Mouse (Mus musculus) heart, postnatal 0 days (tissue): ENCODE measurements around the gene Pdgfc. TPM values are rescaled to one million over a fixed set of nuclear protein-coding genes. Genes with fewer than 3 reads are reported as not detected.

Source experiments
- ATAC-seq: fragments of 200-750 bp; cut with Nextera tagmentation; 2 replicates; pipeline ENCODE4 v1.8.0; 2017; ENCODE audit warnings: low read depth, moderate number of reproducible peaks, moderate library complexity; ENCODE audit not compliant: insufficient read depth
- DNase-seq: peaks from one replicate; pipeline ENCODE4 v3.0.0-alpha.2; 2016; ENCODE audit warnings: low spot score
- H3K27ac ChIP-seq: fragments of 300-500 bp; sonication (generic); 2 replicates; pipeline ENCODE4 v1.5.1; 2014; ENCODE audit warnings: low read depth, mild to moderate bottlenecking
- H3K27me3 ChIP-seq: fragments of 300-500 bp; sonication (generic); 2 replicates; pipeline ENCODE4 v1.6.1; 2014; ENCODE audit warnings: low read length, mixed read lengths; ENCODE audit not compliant: control insufficient read depth, insufficient read depth
- H3K36me3 ChIP-seq: fragments of 300-500 bp; sonication (generic); replicated peaks from 2 replicates; pipeline ENCODE4 v1.6.1; 2014; ENCODE audit warnings: low read length, mixed read lengths; ENCODE audit not compliant: control insufficient read depth, insufficient read depth
- H3K4me1 ChIP-seq: fragments of 300-500 bp; sonication (generic); 2 replicates; pipeline ENCODE4 v1.6.1; 2014; ENCODE audit warnings: antibody characterized with exemption; ENCODE audit not compliant: control insufficient read depth, insufficient read depth
- H3K4me2 ChIP-seq: fragments of 300-500 bp; sonication (generic); 2 replicates; pipeline ENCODE4 v1.6.1; 2014; ENCODE audit warnings: low read depth, mild to moderate bottlenecking, low read length, moderate library complexity
- H3K4me3 ChIP-seq: fragments of 300-500 bp; sonication (generic); 2 replicates; pipeline ENCODE4 v1.5.1; 2014; ENCODE audit warnings: low read depth, low read length
- H3K9ac ChIP-seq: fragments of 300-500 bp; sonication (generic); replicated peaks from 2 replicates; pipeline ENCODE4 v1.6.1; 2014; ENCODE audit warnings: low read depth, low read length, mixed read lengths
- H3K9me3 ChIP-seq: fragments of 300-500 bp; sonication (generic); replicated peaks from 2 replicates; pipeline ENCODE4 v1.6.1; 2016; ENCODE audit warnings: low read length; ENCODE audit not compliant: control insufficient read depth
- CTCF ChIP-seq: IDR thresholded peaks from 2 replicates; pipeline ENCODE4 v1.5.1; 2016; ENCODE audit warnings: antibody characterized with exemption, control low read depth, low read depth
- EP300 ChIP-seq: IDR thresholded peaks from 2 replicates; pipeline ENCODE4 v1.6.1; 2016; ENCODE audit warnings: antibody characterized with exemption, low read depth
- WGBS: fragments of 180-500 bp; shearing (Covaris S2); extraction: QIAGEN DNeasy Blood & Tissue Kit; methylation state at CpG from one replicate; pipeline ENCODE4 v1.1.7; 2014; 5-methylcytosine and 5-hydroxymethylcytosine counted together
- polyA plus RNA-seq: library from polyadenylated mRNA; unstranded; fragments of >200 nt; fragmentation: Nextera tagmentation; extraction: Ambion mirVana; gene quantifications from 2 replicates; pipeline ENCODE4 v1.2.1, GENCODE M21; 2015
- total RNA-seq: library from RNA; depleted of rRNA; stranded (reverse); fragments of >200 nt; gene quantifications from 2 replicates; pipeline ENCODE4 v1.2.3, GENCODE M21; 2014; ENCODE audit warnings: low replicate concordance; rRNA removed

Pdgfc gene
- total and polyA plus RNA-seq, 2 experiments from 2014 or later: 1.7 to 4.1 TPM

GRCm38 (mm10) chr3:81262801-81263200 is 226.6 kb downstream of the Pdgfc start:
- TF ChIP-seq CTCF: no peak
- TF ChIP-seq EP300: no peak
- no peak for ATAC-seq
- Histone ChIP-seq H3K27ac (no peak overlapping the region), H3K9ac (no peak overlapping the region), H3K4me1 (no peaks in the 10 kb centered on the region), H3K27me3 (no peaks in the 10 kb centered on the region), H3K36me3 (no peaks in the 10 kb centered on the region), H3K9me3 (no peaks in the 10 kb centered on the region), H3K4me2 (no peak overlapping the region), H3K4me3 (no peak overlapping the region)
- WGBS: 97% methylated on average over 1 of the region's 1 CpGs
- DNase-seq: no peak

Other genes with a start within 250 kb of the Pdgfc start
- not detected in 2 replicates for gene Gria2, start 233.6 kb upstream of the Pdgfc start, total RNA-seq
- gene Gria2, start 233.6 kb upstream of the Pdgfc start, polyA plus RNA-seq: 0.03 and 0.05 TPM in 2 replicates
- 0.46 and 0.53 TPM in 2 replicates for gene Glrb, start 122.8 kb upstream of the Pdgfc start, total RNA-seq
- gene Glrb, start 122.8 kb upstream of the Pdgfc start, polyA plus RNA-seq: 0.25 and 0.55 TPM in 2 replicates